Mouse (Mus musculus) hindbrain, embryonic 15.5 days (tissue): Measurements from ENCODE around the gene Tiam2. TPM values are rescaled to one million over a fixed set of nuclear protein-coding genes. Genes with fewer than 3 reads are reported as not detected.

Experiments
- ATAC-seq: fragments of 200-750 bp; cut with Nextera tagmentation; 2 replicates; pipeline ENCODE4 v1.8.0; 2017; ENCODE audit warnings: low read depth, moderate number of reproducible peaks, moderate TSS enrichment; ENCODE audit not compliant: low FRiP score
- H3K27ac ChIP-seq: fragments of 300-500 bp; sonication (generic); replicated peaks from 2 replicates; pipeline ENCODE4 v1.5.1; 2015; ENCODE audit warnings: mild to moderate bottlenecking, inconsistent platforms
- H3K27me3 ChIP-seq: fragments of 300-500 bp; sonication (generic); 2 replicates; pipeline ENCODE4 v1.6.1; 2015; ENCODE audit warnings: control low read depth, inconsistent platforms
- H3K36me3 ChIP-seq: fragments of 300-500 bp; sonication (generic); 2 replicates; pipeline ENCODE4 v1.6.1; 2015; ENCODE audit warnings: control low read depth, inconsistent platforms
- H3K4me1 ChIP-seq: fragments of 300-500 bp; sonication (generic); replicated peaks from 2 replicates; pipeline ENCODE4 v1.6.1; 2015; ENCODE audit warnings: control low read depth, inconsistent platforms
- H3K4me2 ChIP-seq: fragments of 300-500 bp; sonication (generic); 2 replicates; pipeline ENCODE4 v1.6.1; 2015; ENCODE audit warnings: moderate library complexity, mild to moderate bottlenecking, inconsistent platforms
- H3K4me3 ChIP-seq: fragments of 300-500 bp; sonication (generic); 2 replicates; pipeline ENCODE4 v1.5.1; 2015; ENCODE audit warnings: mild to moderate bottlenecking, inconsistent platforms
- H3K9ac ChIP-seq: fragments of 300-500 bp; sonication (generic); 2 replicates; pipeline ENCODE4 v1.6.1; 2015; ENCODE audit warnings: inconsistent platforms
- H3K9me3 ChIP-seq: fragments of 300-500 bp; sonication (generic); 2 replicates; pipeline ENCODE4 v1.6.1; 2016; ENCODE audit warnings: control low read depth, inconsistent platforms
- WGBS: fragments of 180-500 bp; shearing (Covaris S2); methylation state at CpG from one replicate; pipeline ENCODE4 v1.1.7; 2015; 5-methylcytosine and 5-hydroxymethylcytosine counted together
- polyA plus RNA-seq: library from polyadenylated mRNA; unstranded; fragments of >200 nt; fragmentation: Nextera tagmentation; extraction: Ambion mirVana; gene quantifications from 2 replicates; pipeline ENCODE4 v1.2.1, GENCODE M21; 2015

Tiam2 gene
- polyA plus RNA-seq, 1 experiment from 2014 or later, result 7.3 TPM

DNA sequence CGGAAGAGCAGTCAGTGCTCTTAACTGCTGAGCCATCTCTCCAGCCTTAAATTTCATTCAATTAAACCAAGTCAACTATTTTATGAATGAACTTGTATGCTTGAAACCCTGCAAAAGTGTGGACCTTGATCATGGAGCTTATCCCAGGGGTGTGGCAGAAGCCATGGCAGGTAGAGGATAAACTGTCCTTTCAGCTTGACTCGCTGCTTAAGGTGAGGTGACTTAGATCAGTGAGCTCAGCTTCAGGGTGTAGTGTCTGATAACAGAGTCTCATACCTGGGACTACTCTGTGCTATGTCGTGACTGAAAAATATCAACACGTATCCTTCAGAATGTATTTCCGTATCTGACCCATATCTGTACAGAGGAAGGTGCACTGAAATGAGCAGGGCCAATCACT is 194.0 kb downstream of the Tiam2 start:
- Histone ChIP-seq H3K4me1 (no peaks in the 10 kb centered on the region), H3K27ac (no peak overlapping the region), H3K36me3 (no peaks in the 10 kb centered on the region), H3K9ac (no peak overlapping the region), H3K4me3 (no peak overlapping the region), H3K4me2 (no peak overlapping the region), H3K27me3 (no peaks in the 10 kb centered on the region), H3K9me3 (no peaks in the 10 kb centered on the region)
- ATAC-seq, result no peak
- WGBS, result 96% methylated on average over 5 of the region's 5 CpGs

DNA sequence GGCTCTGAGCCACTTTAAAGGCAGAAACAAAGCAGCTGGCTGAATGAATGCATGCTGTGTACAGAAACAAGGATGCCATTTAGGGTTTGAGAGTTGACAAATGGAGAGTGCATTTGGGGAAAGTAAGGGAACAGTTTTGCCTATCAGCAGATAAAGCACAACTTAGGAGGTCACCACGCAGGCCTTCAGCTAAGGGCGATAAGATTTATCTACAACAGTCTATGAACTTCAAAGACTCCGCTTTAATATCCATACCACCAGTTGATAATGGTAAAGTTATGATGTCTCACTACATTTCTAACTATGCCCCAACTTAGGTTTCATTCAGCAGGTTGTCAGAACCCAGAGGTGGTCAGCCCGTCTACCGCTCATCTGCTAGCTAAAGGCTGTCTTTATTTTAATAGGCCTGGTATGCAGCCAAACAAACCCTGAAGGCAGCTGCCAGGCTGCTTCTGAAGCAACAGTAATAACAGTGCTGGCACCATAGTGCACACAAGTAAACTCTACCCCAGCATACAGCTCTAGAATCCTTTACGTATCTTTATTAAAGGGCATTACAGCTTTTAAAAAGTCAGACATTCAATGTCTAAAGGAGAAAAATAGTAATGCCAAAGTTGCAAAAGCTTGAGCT is 201.6 kb downstream of the Tiam2 start:
- Histone ChIP-seq H3K9ac (no peak overlapping the region), H3K27me3 (no peaks in the 10 kb centered on the region), H3K4me3 (no peak overlapping the region), H3K36me3 (no peaks in the 10 kb centered on the region), H3K27ac (no peak overlapping the region), H3K4me1 (no peaks in the 10 kb centered on the region), H3K4me2 (no peak overlapping the region), H3K9me3 (no peaks in the 10 kb centered on the region)
- 69% methylated on average over 6 of the region's 6 CpGs for WGBS
- no peak for ATAC-seq

DNA sequence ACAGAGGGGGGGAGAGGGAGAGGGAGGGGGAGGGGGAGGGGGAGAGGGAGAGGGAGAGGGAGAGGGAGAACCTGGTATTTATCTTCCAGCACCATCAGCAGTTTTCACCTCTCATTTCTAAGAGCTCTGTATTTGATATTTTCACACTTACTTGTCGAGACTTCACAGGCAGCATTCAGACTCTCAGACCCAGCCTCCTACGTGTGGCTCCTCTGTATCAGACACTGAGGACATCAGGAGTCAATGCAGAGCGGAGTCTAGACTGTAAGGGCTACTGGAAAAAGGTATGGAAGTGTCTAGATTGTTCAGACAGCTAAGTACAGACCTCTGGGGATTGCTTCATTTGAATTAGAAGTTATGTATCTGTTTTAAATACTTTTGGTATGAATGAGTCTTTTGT is 203.2 kb downstream of the Tiam2 start:
- Histone ChIP-seq H3K4me2 (no peak overlapping the region), H3K27me3 (no peaks in the 10 kb centered on the region), H3K9ac (no peak overlapping the region), H3K9me3 (no peaks in the 10 kb centered on the region), H3K4me1 (no peaks in the 10 kb centered on the region), H3K36me3 (no peaks in the 10 kb centered on the region), H3K4me3 (no peak overlapping the region), H3K27ac (no peak overlapping the region)
- WGBS, result 76% methylated on average over 3 of the region's 3 CpGs
- ATAC-seq, result no peak

DNA sequence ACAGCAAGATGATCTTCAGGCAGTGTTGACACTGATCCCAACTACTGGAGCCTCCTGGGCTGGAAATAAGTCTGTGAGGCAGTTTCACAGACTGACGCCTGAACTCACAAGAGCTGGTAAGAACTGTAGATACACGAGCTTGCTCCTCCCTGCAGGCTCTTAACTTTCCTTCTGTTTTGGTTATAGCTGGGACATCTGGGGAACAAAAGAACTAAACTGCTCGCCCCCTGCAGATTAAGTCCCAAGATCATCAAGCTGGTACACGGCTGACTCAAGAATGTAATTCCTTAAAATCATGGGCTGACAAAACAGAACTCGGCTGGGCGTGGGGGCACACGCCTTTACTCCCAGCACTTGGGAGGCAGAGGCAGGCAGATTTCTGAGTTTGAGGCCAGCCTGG is 204.2 kb downstream of the Tiam2 start:
- 75% methylated on average over 7 of the region's 7 CpGs for WGBS
- no peak for ATAC-seq
- no peaks in the 10 kb centered on the region for H3K36me3 ChIP-seq

DNA sequence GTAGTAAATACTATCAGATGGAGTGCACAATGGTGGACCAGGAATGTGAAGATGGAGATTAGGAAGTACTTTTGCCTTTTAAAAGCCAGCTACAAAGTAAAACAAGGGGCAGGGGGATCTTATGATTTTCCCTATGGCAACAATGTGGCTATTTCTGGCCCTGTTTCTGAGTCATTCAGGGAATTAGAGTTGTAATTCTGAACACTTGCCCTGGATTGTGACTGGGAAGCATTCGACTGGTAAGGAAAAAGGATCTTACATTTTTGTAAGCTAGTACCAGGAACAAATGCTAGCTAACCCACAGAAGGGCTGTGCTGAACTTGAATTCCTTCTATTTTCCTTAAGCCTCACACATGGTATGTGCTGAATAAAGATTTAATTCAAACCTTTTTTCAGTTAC is 205.3 kb downstream of the Tiam2 start:
- H3K9me3 ChIP-seq, result no peaks in the 10 kb centered on the region
- no peak overlapping the region for H3K4me2 ChIP-seq
- 85% methylated on average over 1 of the region's 1 CpGs for WGBS
- H3K27ac ChIP-seq, result no peak overlapping the region
- H3K36me3 ChIP-seq, result no peaks in the 10 kb centered on the region
- H3K4me3 ChIP-seq, result no peak overlapping the region
- no peaks in the 10 kb centered on the region for H3K27me3 ChIP-seq
- H3K9ac ChIP-seq, result no peak overlapping the region
- no peak for ATAC-seq
- no peaks in the 10 kb centered on the region for H3K4me1 ChIP-seq

More for the DNA sequence above, 204.2 kb downstream of the Tiam2 start:
- no peaks in the 10 kb centered on the region for H3K27me3 ChIP-seq
- no peaks in the 10 kb centered on the region for H3K9me3 ChIP-seq
- H3K4me3 ChIP-seq, result no peak overlapping the region
- H3K9ac ChIP-seq, result no peak overlapping the region
- H3K27ac ChIP-seq, result no peak overlapping the region
- H3K4me1 ChIP-seq, result no peaks in the 10 kb centered on the region
- no peak overlapping the region for H3K4me2 ChIP-seq

DNA sequence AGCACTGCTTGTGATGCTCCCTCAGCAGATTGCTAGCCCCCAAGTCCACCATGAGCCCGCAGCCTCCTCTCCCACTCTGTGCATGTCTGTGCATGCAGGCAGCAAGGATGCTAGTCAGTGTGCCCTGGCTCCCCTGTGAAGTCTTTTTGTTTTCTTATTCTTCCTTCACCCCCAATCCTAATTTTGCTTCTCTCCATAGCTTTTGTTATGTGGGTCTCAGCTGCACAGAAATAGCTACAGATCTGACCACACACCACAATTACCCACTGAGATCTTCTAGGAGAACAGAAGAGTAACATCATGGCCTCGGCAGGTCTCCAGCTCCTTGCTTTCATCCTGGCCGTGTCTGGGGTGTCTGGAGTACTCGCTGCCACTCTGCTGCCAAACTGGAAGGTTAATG is 205.9 kb downstream of the Tiam2 start, which contains the start of gene Cldn20:
Cldn20 (plus strand) TSS at position 301 of the 400 bp plus-strand sequence.
- Histone ChIP-seq H3K27ac (no peak within 1 kb of the TSS), H3K9ac (no peak within 1 kb of the TSS), H3K4me2 (no peak within 1 kb of the TSS), H3K9me3 (no peaks in the 10 kb centered on the region), H3K4me3 (no peak within 1 kb of the TSS), H3K27me3 (no peaks in the 10 kb centered on the region), H3K4me1 (no peaks in the 10 kb centered on the region), H3K36me3 (no peaks in the 10 kb centered on the region)
- 92% methylated on average over 4 of the region's 4 CpGs for WGBS
- no peak for ATAC-seq

DNA sequence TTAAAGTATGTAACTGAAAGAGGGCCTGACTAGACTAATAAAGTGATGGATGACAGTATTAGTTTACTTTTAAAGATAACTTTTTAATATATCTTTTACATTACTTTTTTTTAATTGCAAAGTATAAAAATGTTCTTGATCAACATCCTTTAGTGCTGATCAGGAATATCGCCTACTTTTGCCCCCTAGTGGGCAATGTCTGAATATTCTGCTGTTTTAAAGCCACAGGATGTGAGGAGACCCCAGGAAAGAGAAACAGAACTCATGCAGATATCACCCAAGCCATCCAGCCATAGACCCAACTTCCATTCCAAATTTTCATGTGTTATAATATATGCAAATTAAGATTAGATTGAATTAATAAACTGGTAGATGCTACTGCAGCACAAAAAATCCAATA is 207.1 kb downstream of the Tiam2 start:
- Histone ChIP-seq H3K27me3 (no peaks in the 10 kb centered on the region), H3K9ac (no peak overlapping the region), H3K4me1 (no peaks in the 10 kb centered on the region), H3K4me3 (no peak overlapping the region), H3K27ac (no peak overlapping the region), H3K9me3 (no peaks in the 10 kb centered on the region), H3K36me3 (no peaks in the 10 kb centered on the region), H3K4me2 (no peak overlapping the region)
- no peak for ATAC-seq
- WGBS, result 28% methylated on average over 1 of the region's 1 CpGs

DNA sequence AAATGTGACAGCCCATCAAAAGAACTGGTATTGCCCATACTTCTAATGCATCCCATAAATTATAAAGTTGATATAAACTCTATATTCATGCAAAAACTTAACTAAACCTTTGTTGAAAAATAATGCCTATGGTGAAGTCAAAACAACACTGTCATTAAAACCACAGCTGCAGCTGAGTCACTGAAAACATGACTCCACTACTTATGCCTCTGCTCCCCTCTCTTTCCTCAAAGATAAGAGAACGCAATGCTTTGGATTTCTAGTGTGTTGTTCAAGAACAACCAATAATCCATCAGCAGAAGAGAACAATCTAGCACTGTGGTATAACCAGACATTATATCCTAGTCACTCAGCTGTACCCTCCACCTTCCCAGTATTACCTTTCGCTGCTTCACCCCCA is 213.9 kb downstream of the Tiam2 start:
- Histone ChIP-seq H3K4me3 (no peak overlapping the region), H3K27ac (no peak overlapping the region), H3K9me3 (no peaks in the 10 kb centered on the region), H3K4me1 (no peaks in the 10 kb centered on the region), H3K36me3 (0 out of 2 replicates have a peak, but pooled peaks cover 3% of the 10 kb centered on the region), H3K27me3 (no peaks in the 10 kb centered on the region), H3K4me2 (no peak overlapping the region), H3K9ac (no peak overlapping the region)
- WGBS, result 96% methylated on average over 2 of the region's 2 CpGs
- no peak for ATAC-seq

DNA sequence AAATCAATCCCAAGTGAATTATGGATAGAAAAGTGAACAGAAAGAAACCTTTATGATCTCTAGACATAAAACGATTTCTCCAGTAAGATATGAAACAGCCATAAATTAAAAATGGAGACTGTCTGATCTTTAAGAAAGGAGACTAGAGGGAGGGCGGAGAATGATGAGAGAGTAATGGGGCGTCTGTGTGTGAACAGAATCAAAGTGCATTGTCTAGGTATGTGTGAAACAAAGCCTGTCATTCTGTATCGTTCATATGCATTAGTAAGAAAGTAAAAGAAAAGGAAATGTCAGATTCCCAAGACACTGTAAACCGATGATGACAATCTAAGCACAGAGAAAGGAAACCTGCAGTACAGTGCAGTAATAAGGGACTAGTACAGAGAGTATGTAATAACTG is 214.7 kb downstream of the Tiam2 start:
- no peaks in the 10 kb centered on the region for H3K9me3 ChIP-seq
- WGBS, result 89% methylated on average over 5 of the region's 5 CpGs
- no peaks in the 10 kb centered on the region for H3K4me1 ChIP-seq
- H3K36me3 ChIP-seq, result 0 out of 2 replicates have a peak, but pooled peaks cover 3% of the 10 kb centered on the region
- no peak overlapping the region for H3K4me2 ChIP-seq
- no peak for ATAC-seq
- H3K4me3 ChIP-seq, result no peak overlapping the region
- no peaks in the 10 kb centered on the region for H3K27me3 ChIP-seq
- no peak overlapping the region for H3K27ac ChIP-seq
- H3K9ac ChIP-seq, result no peak overlapping the region

DNA sequence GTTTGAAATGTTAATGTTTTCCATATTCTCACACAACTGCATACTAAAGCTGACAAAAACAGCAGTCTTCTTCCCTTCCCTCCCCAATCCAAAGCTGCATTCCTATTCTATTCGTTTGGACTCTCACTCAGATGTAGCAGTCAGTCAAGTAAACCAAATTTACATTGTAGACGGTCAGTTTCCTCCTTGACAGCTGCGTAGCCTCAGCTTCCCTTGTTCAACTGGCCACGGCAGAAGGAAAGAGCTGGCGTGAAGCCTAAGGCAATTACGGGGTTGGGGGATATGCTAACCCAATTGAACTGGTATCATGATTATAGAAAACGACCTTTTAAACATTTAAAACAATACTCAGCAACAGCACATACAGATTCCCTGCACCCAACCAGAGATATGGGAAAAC is 221.4 kb downstream of the Tiam2 start:
- no peaks in the 10 kb centered on the region for H3K27me3 ChIP-seq
- no peak overlapping the region for H3K4me3 ChIP-seq
- no peak overlapping the region for H3K4me2 ChIP-seq
- no peaks in the 10 kb centered on the region; the same call in 1 of the 2 replicates for H3K36me3 ChIP-seq
- H3K4me1 ChIP-seq, result no peaks in the 10 kb centered on the region
- H3K27ac ChIP-seq, result no peak overlapping the region
- 60% methylated on average over 7 of the region's 7 CpGs for WGBS
- no peak for ATAC-seq
- H3K9ac ChIP-seq, result no peak overlapping the region
- H3K9me3 ChIP-seq, result no peaks in the 10 kb centered on the region

DNA sequence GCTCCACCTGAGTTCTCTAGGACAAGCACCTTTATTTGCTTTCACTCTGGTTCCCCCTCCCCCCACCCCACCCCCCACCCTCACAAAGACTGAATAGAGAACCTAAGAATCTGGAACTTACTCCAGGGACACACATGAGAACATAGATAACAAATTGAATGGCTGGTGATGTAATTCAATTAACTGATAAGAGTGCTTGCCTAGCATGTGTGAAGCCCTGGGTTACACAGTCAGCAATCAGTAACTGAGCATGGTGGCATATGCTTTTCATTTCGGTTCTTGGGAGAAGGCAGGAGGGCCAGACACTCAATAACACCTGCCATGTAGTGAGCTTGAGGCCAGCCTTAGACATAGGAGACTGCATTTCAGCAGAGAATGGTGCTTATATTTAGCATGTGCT is 229.9 kb downstream of the Tiam2 start:
- 75% methylated on average over 1 of the region's 1 CpGs for whole genome bisulfite sequencing
- Histone ChIP-seq H3K36me3 (no peaks in the 10 kb centered on the region; the same call in 1 of the 2 replicates), H3K9ac (no peak overlapping the region), H3K4me2 (no peak overlapping the region), H3K9me3 (no peaks in the 10 kb centered on the region), H3K4me1 (peaks cover 16% of the 10 kb centered on the region), H3K27ac (no peak overlapping the region), H3K27me3 (no peaks in the 10 kb centered on the region), H3K4me3 (0 out of 2 replicates have a peak overlapping the region, but pooled peaks have one; percentile 70)
- ATAC-seq, result no peak

DNA sequence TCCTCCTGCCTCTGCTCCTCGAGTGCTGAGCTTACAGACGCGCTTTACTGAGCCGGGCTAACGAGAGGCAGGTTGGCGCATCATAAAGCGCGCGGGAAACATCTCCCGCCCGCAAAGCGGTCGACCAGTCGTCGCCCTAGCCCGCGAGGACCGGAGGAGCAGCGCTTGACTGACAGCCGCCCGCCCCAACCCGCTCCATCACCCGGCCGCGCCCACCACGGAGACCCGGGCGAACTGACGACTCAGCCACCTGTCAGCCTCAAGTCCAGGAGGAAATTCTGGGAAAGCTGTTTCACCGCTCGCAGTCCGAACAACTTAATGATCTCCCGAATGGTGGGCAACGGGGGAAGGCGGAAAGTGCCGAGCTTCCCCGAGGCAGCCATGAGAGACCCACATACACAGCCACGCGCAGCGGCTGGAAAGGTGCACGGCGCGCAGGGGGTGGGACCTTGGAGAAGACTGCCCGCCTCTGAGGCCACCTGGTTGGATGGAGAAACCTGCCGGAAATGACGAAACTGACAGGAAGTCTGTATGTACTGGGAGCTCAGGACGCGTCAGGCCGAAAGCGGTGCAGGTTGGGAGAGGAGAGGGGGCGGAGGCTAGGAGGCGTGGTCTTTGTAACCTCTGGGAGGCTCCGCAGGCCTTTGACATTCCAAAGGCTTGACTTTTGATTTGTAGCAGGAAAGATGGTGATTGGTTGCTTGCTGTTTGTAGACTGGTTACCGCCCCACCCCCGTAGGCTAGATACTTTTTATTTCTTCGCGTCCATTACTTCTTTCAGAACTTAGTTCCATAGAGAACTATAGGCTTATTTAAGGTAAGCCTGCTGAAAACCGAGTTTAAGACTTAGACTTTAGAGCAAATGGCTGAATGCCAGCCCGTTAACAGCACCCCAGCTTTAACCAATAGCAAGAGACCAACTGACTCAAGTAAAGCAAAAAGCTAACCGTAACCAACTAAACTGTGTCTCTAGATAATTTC is 231.2 kb downstream of the Tiam2 start, which contains the start of gene Tfb1m:
Tfb1m (minus strand) TSS at position 451 of the 981 bp plus-strand sequence.
- WGBS, result 1% methylated on average over 60 of the region's 60 CpGs
- peak within 1 kb of the TSS; percentile 73 for H3K4me2 ChIP-seq
- no peaks in the 10 kb centered on the region for H3K27me3 ChIP-seq
- H3K36me3 ChIP-seq, result no peaks in the 10 kb centered on the region
- peak within 1 kb of the TSS; percentile 55 for H3K9ac ChIP-seq
- peak within 1 kb of the TSS; percentile 70 for H3K4me3 ChIP-seq
- H3K4me1 ChIP-seq, result peaks cover 16% of the 10 kb centered on the region
- no peaks in the 10 kb centered on the region for H3K9me3 ChIP-seq
- H3K27ac ChIP-seq, result peak within 1 kb of the TSS; percentile 93
- ATAC-seq, result peak; percentile 100
